Mouse (Mus musculus) gastrocnemius, postnatal 4 days (tissue): Measurements from ENCODE around the gene Capn8. TPM values are rescaled to one million over a fixed set of nuclear protein-coding genes. Genes with fewer than 3 reads are reported as not detected.

Source experiments
- DNase-seq, 2 experiments: peaks; one replicate each; pipeline ENCODE4 v3.0.0; 2021 to 2022; ENCODE audit warnings: low spot score in 2 of 2, mixed read lengths in 2 of 2
- long read RNA-seq, 2 experiments: library from polyadenylated mRNA; stranded (forward); transcript quantifications; one replicate each; pipeline ENCODE4 v2.0.0; 2021
- total RNA-seq, 2 experiments: library from RNA; stranded (reverse); gene quantifications; 2 replicates each; pipeline ENCODE4 v1.2.3; 2021

Gene Capn8
- not detected for total RNA-seq
- long read RNA-seq, experiment 1, partial matches to known transcripts, result 0 of 1 reads
- long read RNA-seq, experiment 1, other reads (novel, unspliced or antisense), result 1 of 1 reads
- long read RNA-seq, experiment 2, result 0 reads

GRCm38 (mm10) chr1:182564408-182565120 lies at the start of gene Capn8:
Gene Capn8 (plus strand): TSS chr1:182565007.
- DNase-seq, result no peak

- DNase-seq, result peak; percentile 75 to 87
Measured at GRCm38 (mm10) chr1:182516758-182517676, 47.8 kb upstream of the Capn8 start, which contains the start of gene Capn2. Gene Capn2 (minus strand): TSS chr1:182517608.

- DNase-seq, result no peak
Measured at GRCm38 (mm10) chr1:182517677-182518011, 47.2 kb upstream of the Capn8 start.

GRCm38 (mm10) chr1:182518143-182518680 lies 46.6 kb upstream of the Capn8 start:
- DNase-seq, result no peak

GRCm38 (mm10) chr1:182518811-182519210 lies 46.0 kb upstream of the Capn8 start:
- no peak for DNase-seq

GRCm38 (mm10) chr1:182519341-182519740 lies 45.5 kb upstream of the Capn8 start:
- DNase-seq, result no peak

- peak; percentile 58 to 88 for DNase-seq
Measured at GRCm38 (mm10) chr1:182520091-182520937, 44.5 kb upstream of the Capn8 start.

GRCm38 (mm10) chr1:182520938-182521500 lies 43.8 kb upstream of the Capn8 start:
- DNase-seq, result no peak

- DNase-seq, result no peak
Measured at GRCm38 (mm10) chr1:182522961-182523360, 41.8 kb upstream of the Capn8 start.

GRCm38 (mm10) chr1:182523692-182524091 lies 41.1 kb upstream of the Capn8 start:
- DNase-seq, result no peak

GRCm38 (mm10) chr1:182525601-182526000 lies 39.2 kb upstream of the Capn8 start:
- DNase-seq, result no peak

- no peak for DNase-seq
Measured at GRCm38 (mm10) chr1:182527261-182527766, 37.5 kb upstream of the Capn8 start.

- no peak for DNase-seq
Measured at GRCm38 (mm10) chr1:182527921-182528858, 36.6 kb upstream of the Capn8 start.

GRCm38 (mm10) chr1:182533583-182533982 lies 31.2 kb upstream of the Capn8 start:
- no peak for DNase-seq

- no peak for DNase-seq
Measured at GRCm38 (mm10) chr1:182535080-182535481, 29.7 kb upstream of the Capn8 start.

- DNase-seq, result peak in 1 of 2 experiments; percentile 68
Measured at GRCm38 (mm10) chr1:182539023-182539940, 25.5 kb upstream of the Capn8 start.

- no peak for DNase-seq
Measured at GRCm38 (mm10) chr1:182542110-182542509, 22.7 kb upstream of the Capn8 start.

GRCm38 (mm10) chr1:182543136-182543535 lies 21.7 kb upstream of the Capn8 start:
- DNase-seq, result no peak
